Mouse (Mus musculus) embryonic facial prominence, embryonic 12.5 days (tissue): ENCODE measurements at regions not wholly inside any gene's neighbourhood (a gene's known extent, or its start where the extent isn't known, plus 50 kb on each side); places are given as distances from the start of the nearest gene placed in this dataset.

ENCODE experiments used
- ATAC-seq: fragments of 200-750 bp; cut with Nextera tagmentation; 2 replicates; pipeline ENCODE4 v1.8.0; 2017; ENCODE audit not compliant: insufficient number of reproducible peaks, insufficient read depth, low FRiP score, low TSS enrichment
- H3K27ac ChIP-seq: fragments of 300-500 bp; sonication (generic); 2 replicates; pipeline ENCODE4 v1.5.1; 2016; ENCODE audit warnings: mild to moderate bottlenecking
- H3K27me3 ChIP-seq: fragments of 300-500 bp; sonication (generic); 2 replicates; pipeline ENCODE4 v1.6.1; 2016; ENCODE audit warnings: mild to moderate bottlenecking, moderate library complexity
- H3K36me3 ChIP-seq: fragments of 300-500 bp; sonication (generic); 2 replicates; pipeline ENCODE4 v1.6.1; 2016; ENCODE audit warnings: mild to moderate bottlenecking
- H3K4me1 ChIP-seq: fragments of 300-500 bp; sonication (generic); 2 replicates; pipeline ENCODE4 v1.6.1; 2016
- H3K4me2 ChIP-seq: fragments of 300-500 bp; sonication (generic); replicated peaks from 2 replicates; pipeline ENCODE4 v1.6.1; 2016; ENCODE audit warnings: mild to moderate bottlenecking, moderate library complexity
- H3K4me3 ChIP-seq: fragments of 300-500 bp; sonication (generic); 2 replicates; pipeline ENCODE4 v1.5.1; 2016; ENCODE audit warnings: mild to moderate bottlenecking
- H3K9ac ChIP-seq: fragments of 300-500 bp; sonication (generic); 2 replicates; pipeline ENCODE4 v1.6.1; 2016; ENCODE audit warnings: mild to moderate bottlenecking, moderate library complexity
- H3K9me3 ChIP-seq: fragments of 300-500 bp; sonication (generic); 2 replicates; pipeline ENCODE4 v1.6.1; 2016; ENCODE audit warnings: mild to moderate bottlenecking, moderate library complexity
- WGBS: fragments of 180-500 bp; shearing (Covaris S2); methylation state at CpG from one replicate; pipeline ENCODE4 v1.1.7; 2016; 5-methylcytosine and 5-hydroxymethylcytosine counted together

- H3K4me3 ChIP-seq: no peak overlapping the region
- no peaks in the 10 kb centered on the region for H3K9me3 ChIP-seq
- ATAC-seq: no peak
- no peaks in the 10 kb centered on the region for H3K4me1 ChIP-seq
- 30% methylated on average over 2 of the region's 2 CpGs for WGBS
- no peak overlapping the region for H3K4me2 ChIP-seq
- H3K27me3 ChIP-seq: no peaks in the 10 kb centered on the region
- H3K27ac ChIP-seq: no peak overlapping the region
- no peaks in the 10 kb centered on the region for H3K36me3 ChIP-seq
- no peak overlapping the region for H3K9ac ChIP-seq
Measured at GRCm38 (mm10) chrX:70006113-70006512, 61.0 kb downstream of the 1700020N15Rik start.

DNA sequence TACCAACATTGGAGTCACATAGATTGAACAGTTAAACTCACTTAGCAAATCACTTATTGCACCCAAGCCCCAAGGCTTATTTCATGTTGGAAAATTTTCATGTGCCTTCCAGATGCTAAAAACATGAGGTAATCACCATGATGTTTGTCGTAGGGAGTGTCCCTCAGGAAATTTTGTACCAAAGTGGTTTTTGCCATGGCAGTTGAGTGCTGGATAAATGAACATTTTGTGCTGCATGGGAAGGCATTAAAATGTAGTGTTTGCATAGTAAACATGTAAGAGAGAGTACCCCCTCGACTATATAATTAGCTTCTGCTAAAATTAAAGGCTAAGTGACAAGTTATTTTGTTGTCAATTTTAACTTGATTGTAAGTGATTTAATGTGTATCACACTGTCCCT is 62.0 kb downstream of the 1700020N15Rik start:
- no peaks in the 10 kb centered on the region for H3K27me3 ChIP-seq
- no peaks in the 10 kb centered on the region for H3K9me3 ChIP-seq
- H3K9ac ChIP-seq: no peak overlapping the region
- H3K4me3 ChIP-seq: no peak overlapping the region
- 0 out of 2 replicates have a peak overlapping the region, but pooled peaks have one; percentile 17 for H3K27ac ChIP-seq
- H3K4me2 ChIP-seq: no peak overlapping the region
- H3K4me1 ChIP-seq: no peaks in the 10 kb centered on the region
- no peak for ATAC-seq
- WGBS: 49% methylated on average over 2 of the region's 2 CpGs
- no peaks in the 10 kb centered on the region for H3K36me3 ChIP-seq
